Mouse (Mus musculus): ENCODE measurements around the gene Rac2.

GRCm38 (mm10) chr15:78531901-78532469 is 40.6 kb downstream of the Rac2 start:
- TF ChIP-seq ZNF384 (IDR thresholded peaks at IDR 0.05; ENCODE audit: low read depth, low read length) = no peak
- TF ChIP-seq MAFK (IDR thresholded peaks at IDR 0.05; ENCODE audit: insufficient read depth, low read depth, low read length) = no peak
- 0 out of 2 replicates have a peak, but pooled peaks have one; percentile 27 for TF ChIP-seq ZC3H11A (IDR thresholded peaks at IDR 0.05; ENCODE audit: borderline replicate concordance, low read depth, low read length)
- TF ChIP-seq HCFC1 (IDR thresholded peaks at IDR 0.05; ENCODE audit: borderline replicate concordance, insufficient read depth, low read length) = no peak
- no peak for TF ChIP-seq CHD2 (IDR thresholded peaks at IDR 0.05; ENCODE audit: low read depth, low read length)
